Mouse (Mus musculus): Measurements from ENCODE around the gene Ppp1r18.

GRCm38 (mm10) chr17:35870884-35871696 is 5.7 kb downstream of the Ppp1r18 start:
- TF ChIP-seq CTCF (conservative IDR thresholded peaks at IDR 0.05; ENCODE audit: insufficient read depth, insufficient read length, low read depth, low read length) (peak; percentile 39; the same call in 1 of the 2 replicates), POLR2A (IDR thresholded peaks at IDR 0.05; ENCODE audit: low read depth, low read length) (no peak)
